Mouse (Mus musculus) embryonic facial prominence, embryonic 13.5 days (tissue): ENCODE data around the gene Cpa5. TPM values are rescaled to one million over a fixed set of nuclear protein-coding genes. Genes with fewer than 3 reads are reported as not detected.

ENCODE experiments used
- ATAC-seq: fragments of 200-750 bp; cut with Nextera tagmentation; 2 replicates; pipeline ENCODE4 v1.8.0; 2017; ENCODE audit warnings: low read depth; ENCODE audit not compliant: insufficient number of reproducible peaks, insufficient read depth, low FRiP score, low TSS enrichment
- H3K27ac ChIP-seq: fragments of 300-500 bp; sonication (generic); 2 replicates; pipeline ENCODE4 v1.5.1; 2015; ENCODE audit warnings: moderate library complexity, mild to moderate bottlenecking, inconsistent platforms
- H3K27me3 ChIP-seq: fragments of 300-500 bp; sonication (generic); 2 replicates; pipeline ENCODE4 v1.6.1; 2015; ENCODE audit warnings: mild to moderate bottlenecking, inconsistent platforms
- H3K36me3 ChIP-seq: fragments of 300-500 bp; sonication (generic); 2 replicates; pipeline ENCODE4 v1.6.1; 2015; ENCODE audit warnings: mild to moderate bottlenecking, inconsistent platforms
- H3K4me1 ChIP-seq: fragments of 300-500 bp; sonication (generic); 2 replicates; pipeline ENCODE4 v1.6.1; 2015; ENCODE audit warnings: inconsistent platforms
- H3K4me2 ChIP-seq: fragments of 300-500 bp; sonication (generic); 2 replicates; pipeline ENCODE4 v1.6.1; 2015; ENCODE audit warnings: moderate library complexity, mild to moderate bottlenecking, inconsistent platforms
- H3K4me3 ChIP-seq: fragments of 300-500 bp; sonication (generic); 2 replicates; pipeline ENCODE4 v1.5.1; 2015; ENCODE audit warnings: mild to moderate bottlenecking, inconsistent platforms
- H3K9ac ChIP-seq: fragments of 300-500 bp; sonication (generic); 2 replicates; pipeline ENCODE4 v1.6.1; 2015; ENCODE audit warnings: mild to moderate bottlenecking, inconsistent platforms
- H3K9me3 ChIP-seq: fragments of 300-500 bp; sonication (generic); 2 replicates; pipeline ENCODE4 v1.6.1; 2016; ENCODE audit warnings: inconsistent platforms
- WGBS: fragments of 180-500 bp; shearing (Covaris S2); methylation state at CpG from one replicate; pipeline ENCODE4 v1.1.7; 2015; ENCODE audit warnings: mixed read lengths; 5-methylcytosine and 5-hydroxymethylcytosine counted together
- polyA plus RNA-seq: library from polyadenylated mRNA; unstranded; fragments of >200 nt; fragmentation: Nextera tagmentation; extraction: Ambion mirVana; gene quantifications from 2 replicates; pipeline ENCODE4 v1.2.1, GENCODE M21; 2015

The Cpa5 gene
- 0.12 and 0.28 TPM in 2 replicates for polyA plus RNA-seq

DNA sequence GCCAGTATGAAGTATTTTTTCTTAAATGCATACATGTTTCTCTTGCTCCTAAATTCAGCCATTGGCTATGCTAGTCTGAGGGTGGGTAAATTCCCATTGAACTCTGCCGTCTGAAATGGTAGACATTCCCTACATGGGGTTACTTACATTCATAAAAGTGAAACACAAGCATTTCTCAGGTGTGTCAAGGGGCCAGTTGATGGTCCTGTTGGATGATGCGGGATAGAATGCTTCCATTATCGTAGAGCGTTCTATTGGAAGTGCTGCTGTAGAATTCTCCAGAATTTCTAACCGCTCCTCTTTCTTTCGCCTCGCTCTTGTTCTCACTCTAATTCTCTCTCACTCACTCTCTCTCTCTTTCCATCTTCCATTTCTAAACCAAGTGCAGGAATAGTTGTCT is at the start of gene Cpa5:
Cpa5 (plus strand) TSS at position 301 of the 400 bp plus-strand sequence.
- WGBS: 90% methylated on average over 7 of the region's 7 CpGs
- Histone ChIP-seq H3K4me3 (no peak within 1 kb of the TSS), H3K4me2 (no peak within 1 kb of the TSS), H3K4me1 (peaks cover 24% of the 10 kb centered on the region), H3K27ac (no peak within 1 kb of the TSS), H3K27me3 (no peaks in the 10 kb centered on the region), H3K9me3 (no peaks in the 10 kb centered on the region), H3K36me3 (no peaks in the 10 kb centered on the region), H3K9ac (no peak within 1 kb of the TSS)
- ATAC-seq: no peak

DNA sequence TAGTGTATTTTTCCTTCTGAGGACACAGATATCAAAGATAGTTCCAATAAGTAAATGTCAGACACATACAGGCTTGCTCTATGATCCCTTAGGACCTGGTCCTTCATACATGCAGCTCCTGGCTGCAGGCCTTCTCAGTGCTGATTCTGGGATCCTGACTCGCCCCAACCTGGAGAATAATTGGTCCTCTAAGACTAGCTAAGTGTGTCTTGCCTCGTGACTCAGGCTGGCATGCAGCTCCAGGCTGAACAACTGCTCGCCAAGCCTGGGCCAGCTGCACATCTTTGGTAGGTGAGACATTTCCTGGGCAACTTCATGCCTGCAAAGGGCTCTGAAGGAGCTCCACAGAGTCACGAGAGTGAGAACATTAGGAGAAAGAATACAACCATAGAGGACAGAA is 48.7 kb upstream of the Cpa5 start:
- no peak for ATAC-seq
- Histone ChIP-seq H3K4me3 (no peak overlapping the region), H3K4me1 (no peaks in the 10 kb centered on the region), H3K9me3 (no peaks in the 10 kb centered on the region), H3K4me2 (no peak overlapping the region), H3K36me3 (no peaks in the 10 kb centered on the region), H3K9ac (no peak overlapping the region), H3K27me3 (no peaks in the 10 kb centered on the region), H3K27ac (no peak overlapping the region)
- 79% methylated on average over 4 of the region's 4 CpGs for WGBS

DNA sequence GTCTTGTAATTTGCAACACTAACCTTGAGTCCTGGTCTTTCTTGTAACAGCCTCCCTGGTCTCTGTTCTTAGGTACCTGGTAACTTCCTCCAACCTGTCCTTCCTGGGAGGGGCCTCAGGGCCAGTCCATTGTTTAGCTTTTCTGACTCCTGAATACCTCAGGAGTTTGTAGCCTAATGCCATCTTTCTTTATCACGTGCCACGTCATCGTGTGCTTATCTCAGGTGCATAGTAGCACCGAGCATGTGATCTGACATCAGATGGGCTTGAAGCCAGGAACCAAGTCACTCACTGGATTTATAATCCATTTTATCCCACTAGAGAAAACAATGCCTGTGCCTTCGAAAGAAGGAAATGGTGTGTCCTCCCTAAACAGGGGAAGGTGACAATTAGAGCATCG is 47.2 kb upstream of the Cpa5 start:
- Histone ChIP-seq H3K36me3 (no peaks in the 10 kb centered on the region), H3K4me1 (no peaks in the 10 kb centered on the region), H3K27me3 (no peaks in the 10 kb centered on the region), H3K9ac (no peak overlapping the region), H3K4me3 (no peak overlapping the region), H3K4me2 (no peak overlapping the region), H3K27ac (no peak overlapping the region), H3K9me3 (no peaks in the 10 kb centered on the region)
- ATAC-seq: no peak
- WGBS: 83% methylated on average over 6 of the region's 6 CpGs

- Histone ChIP-seq H3K4me1 (no peaks in the 10 kb centered on the region), H3K4me3 (no peak overlapping the region), H3K27ac (no peak overlapping the region), H3K27me3 (no peaks in the 10 kb centered on the region), H3K4me2 (no peak overlapping the region), H3K9ac (no peak overlapping the region), H3K9me3 (no peaks in the 10 kb centered on the region), H3K36me3 (no peaks in the 10 kb centered on the region)
- WGBS: 92% methylated on average over 6 of the region's 6 CpGs
- ATAC-seq: no peak
These were observed 46.8 kb upstream of the Cpa5 start for GRCm38 (mm10) chr6:30564051-30564450.

GRCm38 (mm10) chr6:30568069-30568468 is 42.7 kb upstream of the Cpa5 start, which contains the start of gene Cpa4:
TSS of gene Cpa4 (plus strand) at chr6:30568369.
- H3K4me2 ChIP-seq: no peak within 1 kb of the TSS
- no peaks in the 10 kb centered on the region for H3K36me3 ChIP-seq
- peaks cover 8% of the 10 kb centered on the region for H3K4me1 ChIP-seq
- no peak within 1 kb of the TSS for H3K9ac ChIP-seq
- H3K9me3 ChIP-seq: no peaks in the 10 kb centered on the region
- no peak within 1 kb of the TSS for H3K4me3 ChIP-seq
- no peak for ATAC-seq
- WGBS: 74% methylated on average over 5 of the region's 5 CpGs
- no peaks in the 10 kb centered on the region for H3K27me3 ChIP-seq
- H3K27ac ChIP-seq: no peak within 1 kb of the TSS

DNA sequence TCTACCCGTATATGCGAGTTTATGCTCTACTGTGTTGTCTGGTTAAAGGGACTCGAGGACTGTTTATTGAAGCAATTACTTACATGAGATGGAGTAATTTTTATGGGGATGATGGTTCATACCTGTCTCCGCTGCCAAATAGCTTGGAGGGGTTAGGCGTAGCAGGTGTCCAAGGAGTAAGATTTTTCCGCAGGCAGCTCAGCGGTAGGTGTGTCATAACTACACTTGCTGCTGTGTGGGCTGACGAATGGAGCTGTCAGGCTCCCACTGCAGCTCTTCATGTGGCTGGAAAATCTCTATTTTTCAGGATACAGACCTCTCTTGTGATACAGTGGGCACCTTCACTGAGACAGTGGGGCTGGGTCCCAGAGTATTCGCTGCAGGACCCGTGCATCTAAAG is 41.5 kb upstream of the Cpa5 start:
- H3K36me3 ChIP-seq: no peaks in the 10 kb centered on the region
- no peak overlapping the region for H3K4me3 ChIP-seq
- no peak overlapping the region for H3K9ac ChIP-seq
- H3K27ac ChIP-seq: no peak overlapping the region
- H3K4me1 ChIP-seq: peaks cover 18% of the 10 kb centered on the region
- no peak overlapping the region for H3K4me2 ChIP-seq
- WGBS: 90% methylated on average over 10 of the region's 10 CpGs
- no peaks in the 10 kb centered on the region for H3K9me3 ChIP-seq
- no peak for ATAC-seq
- no peaks in the 10 kb centered on the region for H3K27me3 ChIP-seq

GRCm38 (mm10) chr6:30570012-30570411 is 40.8 kb upstream of the Cpa5 start:
- Histone ChIP-seq H3K9ac (no peak overlapping the region), H3K9me3 (no peaks in the 10 kb centered on the region), H3K4me2 (no peak overlapping the region), H3K36me3 (no peaks in the 10 kb centered on the region), H3K27ac (no peak overlapping the region), H3K27me3 (no peaks in the 10 kb centered on the region), H3K4me1 (peaks cover 25% of the 10 kb centered on the region), H3K4me3 (no peak overlapping the region)
- 89% methylated on average over 5 of the region's 5 CpGs for WGBS
- ATAC-seq: no peak

GRCm38 (mm10) chr6:30572456-30573311 is 38.1 kb upstream of the Cpa5 start:
- no peak overlapping the region for H3K4me3 ChIP-seq
- H3K4me2 ChIP-seq: 0 out of 2 replicates have a peak overlapping the region, but pooled peaks have one; percentile 5
- no peaks in the 10 kb centered on the region for H3K27me3 ChIP-seq
- peak overlapping the region; percentile 93 for H3K27ac ChIP-seq
- H3K9ac ChIP-seq: no peak overlapping the region; the same call in 1 of the 2 replicates
- no peak for ATAC-seq
- H3K36me3 ChIP-seq: no peaks in the 10 kb centered on the region
- H3K4me1 ChIP-seq: peaks cover 45% of the 10 kb centered on the region
- 68% methylated on average over 20 of the region's 20 CpGs for WGBS
- no peaks in the 10 kb centered on the region for H3K9me3 ChIP-seq

GRCm38 (mm10) chr6:30573380-30573779 is 37.4 kb upstream of the Cpa5 start:
- ATAC-seq: no peak
- H3K4me3 ChIP-seq: no peak overlapping the region
- peaks cover 45% of the 10 kb centered on the region for H3K4me1 ChIP-seq
- H3K27ac ChIP-seq: peak overlapping the region; percentile 93
- H3K9ac ChIP-seq: no peak overlapping the region
- WGBS: 27% methylated on average over 5 of the region's 5 CpGs
- H3K36me3 ChIP-seq: no peaks in the 10 kb centered on the region
- H3K4me2 ChIP-seq: no peak overlapping the region
- no peaks in the 10 kb centered on the region for H3K27me3 ChIP-seq
- no peaks in the 10 kb centered on the region for H3K9me3 ChIP-seq

GRCm38 (mm10) chr6:30574945-30575344 is 35.9 kb upstream of the Cpa5 start:
- Histone ChIP-seq H3K9ac (no peak overlapping the region), H3K4me2 (peak overlapping the region; percentile 11), H3K27ac (peak overlapping the region; percentile 75), H3K4me3 (no peak overlapping the region), H3K36me3 (no peaks in the 10 kb centered on the region), H3K4me1 (peaks cover 47% of the 10 kb centered on the region), H3K27me3 (no peaks in the 10 kb centered on the region), H3K9me3 (no peaks in the 10 kb centered on the region)
- WGBS: 57% methylated on average over 1 of the region's 1 CpGs
- no peak for ATAC-seq

DNA sequence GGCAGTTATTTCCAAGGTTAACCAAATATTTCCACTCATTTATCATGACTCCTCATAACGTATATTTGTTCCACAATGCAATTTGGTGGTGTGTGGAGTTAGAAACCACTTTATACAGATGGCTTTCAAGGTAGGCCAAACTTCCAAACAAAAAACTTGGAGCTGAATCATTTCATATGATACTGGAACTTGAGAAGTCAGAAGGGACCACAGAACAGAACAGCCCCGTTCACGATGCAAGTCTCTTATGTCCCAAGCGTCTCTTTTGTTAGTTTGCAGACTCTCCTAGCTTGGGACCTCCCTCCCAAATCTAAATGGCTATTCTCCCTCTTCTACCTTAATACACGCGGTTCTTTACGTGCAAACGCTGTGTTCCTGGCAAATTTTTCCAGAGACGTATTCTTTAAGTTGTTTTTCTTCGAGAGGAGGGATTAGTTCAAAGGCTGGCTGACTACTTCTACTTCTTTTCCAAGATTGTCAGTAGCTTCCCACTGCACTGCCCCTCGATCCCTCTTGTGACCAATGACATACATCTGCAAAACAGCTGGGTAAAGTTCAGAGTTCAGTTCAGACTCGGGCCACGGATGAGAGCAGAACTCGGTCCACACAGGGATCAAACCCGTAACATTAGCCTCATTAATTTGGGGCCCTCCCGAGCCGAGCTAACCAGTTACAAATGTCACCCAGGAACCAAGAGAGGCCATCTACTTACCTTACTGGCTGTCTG is 34.2 kb upstream of the Cpa5 start:
- Histone ChIP-seq H3K9me3 (no peaks in the 10 kb centered on the region), H3K4me1 (peaks cover 59% of the 10 kb centered on the region), H3K27ac (peak overlapping the region; percentile 91), H3K4me2 (peak overlapping the region; percentile 16), H3K4me3 (peak overlapping the region; percentile 21; the same call in 1 of the 2 replicates), H3K36me3 (no peaks in the 10 kb centered on the region), H3K27me3 (no peaks in the 10 kb centered on the region), H3K9ac (peak overlapping the region; percentile 55)
- 30% methylated on average over 17 of the region's 17 CpGs for whole genome bisulfite sequencing
- no peak for ATAC-seq
